Mouse (Mus musculus) telencephalon, adult 2 months (tissue): ENCODE measurements around the gene Yaf2.
A peak's percentile ranks its signal among the peaks of the same experiment; 100 is the strongest.
"Not testable (repeated sequence)": the region's sequence is repeated elsewhere in the genome, so short reads cannot be mapped to it uniquely, and the experiment has no call there.

Experiments used
- DNase-seq: peaks from one replicate; pipeline ENCODE4 v3.0.0-alpha.2; 2011; ENCODE audit warnings: low read depth, low spot score

Gene Yaf2

DNA sequence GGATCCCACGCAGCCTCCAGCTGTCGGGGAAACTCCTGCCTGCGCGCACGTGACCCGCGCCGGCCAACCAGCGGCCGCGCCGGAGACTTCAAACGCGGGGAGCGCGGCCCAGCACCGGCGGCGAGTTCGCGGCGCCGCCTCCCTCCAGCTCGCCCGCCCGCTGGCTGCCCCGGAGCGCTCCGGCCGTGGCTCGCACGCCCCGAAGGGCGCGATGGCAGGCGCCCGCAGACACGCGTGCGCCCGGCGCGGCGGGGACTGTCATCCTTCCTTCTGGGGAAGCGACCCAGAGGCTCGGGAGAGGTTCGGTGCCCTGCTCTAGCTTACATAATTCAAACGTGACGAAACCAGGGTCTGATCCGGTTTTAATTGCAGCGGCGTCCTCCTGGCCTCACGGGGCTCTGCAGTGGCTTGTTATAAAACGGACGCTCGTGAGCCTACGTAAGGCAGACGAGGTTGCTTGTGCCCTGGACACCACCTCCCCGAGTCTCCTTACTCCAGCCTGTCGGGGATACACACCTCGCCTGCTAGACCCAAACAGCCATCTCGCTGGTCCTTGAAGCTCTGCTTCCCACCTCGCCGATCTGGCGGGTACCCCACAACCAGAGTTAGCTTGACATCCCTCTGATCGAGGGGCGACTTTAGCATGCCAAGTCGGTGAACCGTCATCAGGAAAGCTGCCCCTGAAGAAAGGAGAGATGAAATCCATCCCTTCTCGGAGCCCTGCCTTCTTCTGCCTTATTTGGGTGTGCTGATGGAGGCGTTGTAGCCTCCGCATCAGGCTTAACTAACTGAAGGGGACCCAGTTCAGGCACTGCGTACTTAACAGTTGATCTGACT is at the start of gene Yaf2:
Yaf2 (minus strand) TSS at position 11 of the 837 bp plus-strand sequence.
- peak; percentile 71 for DNase-seq

GRCm38 (mm10) chr15:93381337-93381736 is 44.6 kb upstream of the Yaf2 start:
- DNase-seq, result no peak

DNA sequence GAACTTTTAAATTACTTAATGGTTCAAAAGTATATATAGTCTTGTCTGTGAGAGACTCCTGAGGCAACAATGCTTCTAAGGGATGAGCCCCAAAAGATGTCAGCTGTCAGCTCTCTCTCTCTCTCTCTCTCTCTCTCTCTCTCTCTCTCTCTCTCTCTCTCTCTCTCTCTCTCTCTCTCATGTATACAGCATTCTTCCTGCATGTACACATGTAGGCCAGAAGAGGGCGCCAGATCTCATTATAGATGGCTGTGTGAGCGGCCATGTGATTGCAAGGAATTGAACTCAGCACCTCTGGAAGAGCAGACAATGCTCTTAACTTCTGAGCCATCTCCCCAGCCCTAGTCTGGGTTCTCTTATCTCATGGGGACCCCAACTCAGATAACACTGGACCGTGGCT is 42.4 kb upstream of the Yaf2 start:
- DNase-seq, result no peak

DNA sequence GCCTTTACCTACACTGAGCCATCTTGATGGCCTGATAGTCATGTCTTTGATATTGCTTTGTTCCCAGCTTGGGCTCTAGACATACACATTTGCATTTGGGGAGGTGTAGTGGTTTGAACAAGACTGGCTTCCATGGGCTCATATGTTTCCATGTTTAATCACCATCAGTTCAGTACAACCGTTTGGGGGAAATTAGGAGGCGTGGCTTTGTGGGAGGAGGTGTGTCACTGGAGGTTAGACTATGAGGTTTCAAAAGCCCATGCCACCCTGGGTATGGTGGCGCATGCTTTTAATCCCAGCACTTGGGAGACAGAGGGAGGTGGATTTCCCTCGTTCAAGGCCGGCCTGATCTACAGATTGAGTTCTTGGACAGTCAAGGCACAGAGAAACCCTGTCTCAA is 39.0 kb upstream of the Yaf2 start:
- DNase-seq, result no peak

- not testable (repeated sequence) for DNase-seq
Observed at GRCm38 (mm10) chr15:93372525-93373119, 35.9 kb upstream of the Yaf2 start.

DNA sequence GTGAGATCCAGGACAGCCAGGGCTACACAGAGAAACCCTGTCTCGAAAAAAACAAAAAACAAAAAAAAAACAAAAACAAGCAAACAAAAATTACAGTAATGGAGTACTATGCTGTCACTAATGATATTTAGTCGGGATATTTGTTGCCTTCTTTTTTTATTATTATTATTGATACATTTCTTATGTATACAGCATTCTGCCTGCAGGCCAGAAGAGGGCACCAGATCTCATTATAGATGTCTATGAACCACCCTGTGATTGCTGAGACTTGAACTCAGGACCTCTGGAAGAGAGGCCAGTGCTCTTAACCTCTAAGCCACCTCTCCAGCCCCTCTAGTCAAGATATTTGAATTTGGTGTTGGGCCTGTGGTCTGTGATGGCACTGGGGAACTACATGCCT is 35.1 kb upstream of the Yaf2 start:
- no peak for DNase-seq

DNA sequence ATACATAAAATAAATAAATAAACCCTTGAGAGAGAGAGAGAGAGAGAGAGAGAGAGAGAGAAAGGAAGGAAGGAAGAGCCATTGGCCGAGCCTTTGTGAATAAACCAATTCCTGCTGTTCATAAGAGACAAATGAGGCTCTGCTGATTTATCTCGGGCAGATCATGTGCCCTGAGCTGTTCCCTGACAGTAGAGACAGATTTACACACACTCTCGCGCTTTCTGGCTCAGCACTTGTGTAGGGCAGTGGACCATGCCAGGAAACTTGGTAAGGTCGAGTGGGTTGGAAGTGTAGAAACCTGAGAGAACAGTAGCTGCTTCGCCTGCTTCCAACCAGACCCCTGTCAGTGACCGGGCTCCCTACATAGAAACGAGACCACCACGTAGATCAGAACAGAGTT is 31.8 kb upstream of the Yaf2 start:
- DNase-seq, result no peak

DNA sequence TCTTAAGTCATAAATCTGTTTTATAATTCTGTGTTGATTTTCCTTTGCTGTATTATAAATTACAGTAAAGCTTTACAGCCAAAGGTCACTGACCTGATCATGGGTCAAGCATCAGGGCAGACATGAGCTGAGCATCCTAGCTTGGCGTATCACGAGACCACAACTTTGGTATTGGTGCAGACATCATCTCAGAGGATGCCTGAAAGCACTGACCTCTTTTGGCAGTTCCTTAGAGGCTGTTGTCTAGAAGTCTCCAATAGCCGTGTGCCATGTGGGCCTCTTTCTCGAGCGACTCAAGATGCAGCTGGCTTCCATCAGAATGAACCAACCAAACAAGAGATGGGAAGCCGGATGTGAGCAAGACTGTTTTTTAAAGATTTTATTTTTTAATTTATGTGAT is 28.8 kb upstream of the Yaf2 start:
- no peak for DNase-seq

- DNase-seq, result no peak
Observed at GRCm38 (mm10) chr15:93358346-93359095, 21.8 kb upstream of the Yaf2 start.

GRCm38 (mm10) chr15:93340630-93341379 is 4.1 kb upstream of the Yaf2 start:
- no peak for DNase-seq

GRCm38 (mm10) chr15:93336658-93336924 is 144 bp downstream of the Yaf2 start:
- no peak for DNase-seq

- DNase-seq, result no peak
Observed at GRCm38 (mm10) chr15:93335821-93336657, 696 bp downstream of the Yaf2 start.

- no peak for DNase-seq
Observed at GRCm38 (mm10) chr15:93331256-93331655, 5.5 kb downstream of the Yaf2 start.

DNA sequence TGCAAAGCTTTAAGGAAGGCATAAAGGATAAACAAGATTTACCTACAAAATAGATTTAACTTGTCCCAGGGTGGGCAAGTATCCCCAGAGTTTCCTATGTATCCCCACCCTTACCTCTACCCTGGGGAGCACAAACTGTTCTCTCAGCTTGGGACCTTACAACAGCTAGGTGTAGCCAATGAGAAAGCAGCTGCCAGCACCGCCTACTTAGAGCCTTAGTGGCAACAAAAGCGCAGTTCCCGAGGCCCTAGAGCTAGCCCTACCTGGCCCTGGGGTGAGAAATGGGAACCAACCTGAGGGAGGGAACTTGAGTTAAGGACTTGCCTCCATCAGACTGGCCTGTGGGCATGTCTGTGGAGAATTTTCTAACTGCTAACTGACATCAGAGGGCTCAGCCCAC is 9.5 kb downstream of the Yaf2 start:
- no peak for DNase-seq

GRCm38 (mm10) chr15:93326651-93327050 is 10.1 kb downstream of the Yaf2 start:
- DNase-seq, result no peak

GRCm38 (mm10) chr15:93325360-93325759 is 11.4 kb downstream of the Yaf2 start:
- DNase-seq, result no peak

GRCm38 (mm10) chr15:93318781-93319180 is 18.0 kb downstream of the Yaf2 start:
- DNase-seq, result no peak

- DNase-seq, result not testable (repeated sequence)
Observed at GRCm38 (mm10) chr15:93310304-93310703, 26.4 kb downstream of the Yaf2 start.

DNA sequence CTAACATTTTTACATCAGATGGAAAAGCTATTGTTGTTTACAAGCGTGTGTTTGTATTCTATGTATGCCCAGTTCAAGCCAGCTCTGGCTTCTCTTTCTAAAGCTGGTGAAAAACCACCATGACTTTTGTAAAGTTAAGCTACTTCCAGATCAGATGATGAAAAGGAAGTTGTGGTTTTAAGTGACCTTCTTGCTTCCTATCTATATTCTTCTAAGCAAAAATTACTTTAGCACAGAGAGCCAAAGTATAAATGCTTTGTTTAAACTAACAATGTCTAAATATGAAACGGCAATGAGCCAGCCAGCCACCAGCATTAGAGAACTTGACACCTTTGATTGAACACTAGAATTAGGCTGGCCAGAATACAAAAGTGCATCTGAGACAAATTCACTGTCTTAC is 38.5 kb downstream of the Yaf2 start:
- DNase-seq, result no peak

GRCm38 (mm10) chr15:93294483-93294882 is 42.3 kb downstream of the Yaf2 start:
- no peak for DNase-seq

DNA sequence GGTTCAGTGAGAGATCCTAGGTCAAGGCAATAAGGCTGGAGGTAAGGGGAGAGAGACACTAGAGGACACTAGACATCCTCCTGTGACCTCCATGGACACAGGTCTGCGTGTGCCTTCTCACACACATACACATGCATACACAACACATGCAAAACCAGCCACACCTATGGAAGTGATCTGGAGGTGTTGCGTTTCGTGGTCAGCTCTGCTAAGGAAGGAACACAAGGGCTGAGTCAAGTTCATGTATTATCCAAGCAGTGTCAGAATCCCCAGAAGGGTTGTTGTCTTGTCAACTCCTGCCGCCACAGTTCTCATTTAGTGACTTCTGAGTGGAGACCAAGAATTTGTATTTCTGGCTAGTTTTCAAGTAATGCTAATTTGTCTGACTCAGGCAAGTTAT is 48.4 kb downstream of the Yaf2 start:
- no peak for DNase-seq
